Mouse (Mus musculus): Measurements from ENCODE around the gene Tada2b.

The Tada2b gene

DNA sequence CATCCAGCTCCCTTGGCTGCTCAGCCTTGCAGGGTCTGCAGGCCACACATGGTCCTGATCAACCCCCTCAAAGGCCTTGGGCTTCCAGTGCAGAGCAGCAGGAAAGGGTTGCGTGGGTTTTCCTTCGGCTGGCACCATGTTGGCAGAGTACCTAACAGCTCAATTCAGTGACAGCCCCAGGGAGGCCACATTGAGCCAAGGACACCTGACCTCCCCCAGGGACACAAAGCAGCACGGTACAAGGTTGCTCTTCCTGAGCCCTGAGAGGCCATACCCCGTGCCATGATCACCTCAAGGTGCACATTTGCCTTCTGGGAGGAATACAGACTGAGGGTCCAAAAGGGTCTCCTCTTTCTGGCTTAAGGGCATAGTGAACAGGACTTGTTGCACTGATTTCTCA, 39.5 kb downstream of the Tada2b start:
- DNase-seq (ENCODE audit: low spot score): no peak

- no peak for DNase-seq (ENCODE audit: low spot score)
Observed at GRCm38 (mm10) chr5:36440741-36441140, 43.3 kb downstream of the Tada2b start.

GRCm38 (mm10) chr5:36436858-36437257, 47.2 kb downstream of the Tada2b start:
- no peak for DNase-seq (ENCODE audit: low spot score)

- DNase-seq (ENCODE audit: low spot score): no peak
Observed at GRCm38 (mm10) chr5:36434398-36434967, 49.6 kb downstream of the Tada2b start.

GRCm38 (mm10) chr5:36431711-36432110, 52.4 kb downstream of the Tada2b start:
- DNase-seq (ENCODE audit: low spot score): no peak

DNA sequence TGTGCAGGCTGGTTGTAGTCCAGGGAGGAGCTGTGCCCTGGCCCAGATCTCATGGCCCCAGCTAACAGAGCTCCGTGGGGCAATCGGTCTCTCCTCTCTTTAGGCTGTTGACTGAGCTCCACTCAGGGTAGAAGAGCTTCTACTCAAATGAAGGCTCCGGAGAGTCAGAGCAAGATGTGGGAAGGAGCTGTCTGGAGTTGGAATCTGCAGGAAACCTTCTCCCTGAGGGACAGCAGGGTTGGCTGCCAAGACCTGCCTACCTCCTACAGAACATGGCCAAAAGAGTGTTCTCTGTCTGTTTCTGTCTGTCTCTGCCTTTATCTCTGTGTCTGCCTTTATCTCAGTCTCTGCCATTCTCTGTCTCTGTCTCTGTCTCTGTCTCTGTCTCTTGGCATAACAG, 54.5 kb downstream of the Tada2b start:
- DNase-seq (ENCODE audit: low spot score): no peak

DNA sequence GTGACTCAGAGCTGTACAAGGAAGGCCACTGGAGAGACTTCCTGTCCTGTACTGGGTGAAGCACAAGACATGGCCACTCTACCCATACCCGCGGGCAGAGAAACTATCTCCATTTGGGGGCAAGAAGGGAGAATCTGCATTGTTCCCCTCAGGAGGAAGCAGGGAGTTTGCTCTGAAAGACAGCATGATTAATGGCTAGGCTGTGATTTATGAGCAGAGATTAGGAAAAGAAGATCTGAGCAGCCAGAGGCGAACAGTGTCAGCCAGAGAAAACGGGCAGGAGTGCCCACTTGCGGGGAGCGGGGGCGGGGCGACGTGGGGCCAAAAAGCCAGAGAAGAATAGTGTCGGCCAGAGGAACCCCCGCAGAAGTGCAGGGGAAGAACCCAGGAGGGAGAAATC, 56.3 kb downstream of the Tada2b start:
- peak; percentile 4 for DNase-seq (ENCODE audit: low spot score)

DNA sequence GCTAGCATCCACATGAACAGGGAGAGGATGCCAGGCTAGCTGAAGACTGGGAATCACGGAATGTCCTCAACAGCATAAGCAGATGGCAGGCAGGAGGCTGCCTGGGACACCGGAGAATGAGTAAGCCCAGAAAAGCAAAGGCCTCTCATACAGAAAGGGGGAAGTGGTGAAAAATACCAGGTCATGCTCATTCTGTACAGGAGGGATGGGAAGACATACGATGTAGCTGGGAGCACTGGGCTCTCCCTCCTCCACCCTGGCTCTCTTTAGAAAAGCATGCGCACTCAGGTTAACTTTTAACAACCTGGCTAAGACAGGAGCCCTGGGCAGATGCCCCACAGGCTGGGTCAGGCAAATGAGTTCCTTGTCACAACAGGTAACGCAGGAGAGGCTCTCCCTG, 57.7 kb downstream of the Tada2b start:
- DNase-seq (ENCODE audit: low spot score): no peak

DNA sequence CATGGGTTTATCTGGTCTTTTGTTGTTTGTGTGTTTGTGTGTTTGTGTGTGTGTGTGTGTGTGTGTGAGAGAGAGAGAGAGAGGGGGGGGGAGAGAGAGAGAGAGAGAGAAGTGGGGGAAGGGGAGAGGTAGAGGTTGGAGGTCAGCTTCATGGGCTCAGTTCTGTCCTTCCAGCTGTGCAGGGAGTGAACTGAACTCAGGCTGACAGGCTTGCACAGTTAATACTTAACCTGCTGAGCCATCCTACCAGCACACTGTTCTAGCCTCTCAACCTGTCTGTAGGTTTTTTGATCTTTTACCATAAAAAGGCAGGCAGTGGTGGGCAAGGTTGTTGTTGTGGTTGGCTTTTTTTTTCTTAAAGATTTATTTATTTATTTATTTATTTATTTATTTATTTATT, 59.4 kb downstream of the Tada2b start:
- no peak for DNase-seq (ENCODE audit: low spot score)
